Comparison of ENCODE assay signal across 12 mouse cellular contexts in the genomic region with DNA sequence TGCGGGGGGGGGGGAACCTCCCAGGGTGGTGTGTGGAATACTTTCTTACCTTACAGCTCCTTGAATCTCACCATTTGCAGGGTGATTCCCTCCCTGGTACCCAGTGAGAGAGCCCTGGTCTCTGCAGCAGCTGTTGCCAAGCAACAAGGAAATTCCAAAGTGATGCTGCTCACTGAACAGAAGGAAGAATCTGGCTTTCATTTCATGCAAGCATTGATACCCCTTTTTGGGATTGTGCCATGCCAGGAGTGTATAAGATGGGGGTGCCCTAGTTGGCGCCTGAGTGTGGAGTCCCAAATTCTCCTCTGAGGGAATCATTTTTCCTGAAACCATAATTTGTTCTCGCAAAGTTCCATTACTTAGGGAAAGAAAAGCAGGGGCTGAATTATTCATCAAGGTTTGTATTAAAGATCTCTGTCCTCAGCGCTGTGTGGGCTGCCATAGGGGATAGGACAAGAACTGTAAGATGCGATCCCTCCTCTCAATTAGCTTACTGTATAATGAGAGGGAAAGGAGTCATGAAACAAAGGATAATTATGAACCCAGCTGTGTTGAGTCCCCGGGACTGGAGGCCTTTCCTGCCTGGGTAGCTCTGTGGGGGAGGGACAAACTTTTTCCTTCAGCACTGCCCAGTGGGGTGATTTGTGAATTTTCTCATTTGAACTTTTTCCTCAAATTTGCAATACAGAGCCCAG.
DNase-seq lines count a peak whose midpoint lies in the region; ATAC-seq lines count a peak whose summit lies in the region.
"Had no signal": no experiment of that assay in that cellular context is flagged by ENCODE, and none has a peak within 500 bp of the region (broad histone marks: within the 10 kb centered on the region; RNA-seq: fewer than 3 reads in every experiment).

No protein-coding gene starts in this region.

- H3K4me2 ChIP-seq in forebrain, embryonic 13.5 days, result peak overlapping the region; percentile 42
- peak overlapping the region; percentile 31; the same call in 1 of the 2 replicates for H3K4me2 ChIP-seq in midbrain, embryonic 16.5 days (ENCODE audit: low read length)
- H3K4me2 ChIP-seq in liver, embryonic 11.5 days, result no peak overlapping the region

- H3K27me3 ChIP-seq in forebrain, embryonic 13.5 days, result no peaks in the 10 kb centered on the region
- H3K27me3 ChIP-seq in midbrain, embryonic 16.5 days (ENCODE audit: control insufficient read depth, insufficient read depth, low read depth, low read length), result no peaks in the 10 kb centered on the region
- H3K27me3 ChIP-seq in liver, embryonic 11.5 days (replicated peaks; ENCODE audit: control insufficient read depth, insufficient read depth, low read length), result no peaks in the 10 kb centered on the region

- peak; percentile 22 for DNase-seq in NIH3T3 (ENCODE audit: low read depth)
- peak; percentile 13 to 44 for DNase-seq in layer of hippocampus, adult 18-20 months (ENCODE audit: low spot score in 2 of 2)
- no peak for DNase-seq in adrenal gland, postnatal 10 days
- no peak for DNase-seq in lung, postnatal 25 days (ENCODE audit: low spot score)
- DNase-seq in liver, embryonic 11.5 days (ENCODE audit: low spot score), result no peak
- DNase-seq in testis, postnatal 10 days (ENCODE audit: low spot score), result no peak
- DNase-seq: heart, postnatal 36 days; lung, postnatal 14 days had no signal

- no peak overlapping the region for H3K9ac ChIP-seq in forebrain, embryonic 13.5 days
- H3K9ac ChIP-seq in midbrain, embryonic 16.5 days (ENCODE audit: low read depth, low read length), result no peak overlapping the region
- H3K9ac ChIP-seq in liver, embryonic 11.5 days (ENCODE audit: low read depth, low read length), result no peak overlapping the region

- peak overlapping the region; percentile 77 for H3K27ac ChIP-seq in forebrain, embryonic 13.5 days
- H3K27ac ChIP-seq in midbrain, embryonic 16.5 days (ENCODE audit: low read length), result peak overlapping the region; percentile 75
- no peak overlapping the region for H3K27ac ChIP-seq in liver, embryonic 11.5 days (ENCODE audit: low read depth, low read length)
- H3K27ac ChIP-seq: limb, embryonic 10.5 days had no signal

- 29% methylated on average over 6 of the region's 6 CpGs for WGBS in forebrain, embryonic 13.5 days
- 28% methylated on average over 6 of the region's 6 CpGs for whole genome bisulfite sequencing in midbrain, embryonic 16.5 days
- 83% methylated on average over 6 of the region's 6 CpGs for WGBS in liver, embryonic 11.5 days

- peaks cover 6% of the 10 kb centered on the region for H3K36me3 ChIP-seq in forebrain, embryonic 13.5 days (ENCODE audit: poor library complexity, severe bottlenecking)
- H3K36me3 ChIP-seq in midbrain, embryonic 16.5 days (ENCODE audit: control insufficient read depth, insufficient read depth, low read length), result no peaks in the 10 kb centered on the region
- peaks cover 7% of the 10 kb centered on the region; the same call in 1 of the 2 replicates for H3K36me3 ChIP-seq in liver, embryonic 11.5 days (ENCODE audit: control insufficient read depth, insufficient read depth, low read length)
- H3K36me3 ChIP-seq: G1E had no signal

- ATAC-seq in forebrain, embryonic 13.5 days, result peak; percentile 89
- ATAC-seq in midbrain, embryonic 16.5 days, result peak; percentile 92
- no peak for ATAC-seq in liver, embryonic 11.5 days (replicated peaks; ENCODE audit: low FRiP score)

- no peak overlapping the region for H3K4me3 ChIP-seq in forebrain, embryonic 13.5 days
- no peak overlapping the region for H3K4me3 ChIP-seq in midbrain, embryonic 16.5 days (ENCODE audit: low read depth, low read length)
- H3K4me3 ChIP-seq in liver, embryonic 11.5 days (ENCODE audit: low read depth, low read length), result no peak overlapping the region
- H3K4me3 ChIP-seq: limb, embryonic 10.5 days had no signal

- H3K4me1 ChIP-seq in forebrain, embryonic 13.5 days, result peaks cover 43% of the 10 kb centered on the region
- H3K4me1 ChIP-seq in midbrain, embryonic 16.5 days (ENCODE audit: control insufficient read depth, insufficient read depth, low read length), result peaks cover 30% of the 10 kb centered on the region
- no peaks in the 10 kb centered on the region for H3K4me1 ChIP-seq in liver, embryonic 11.5 days (replicated peaks; ENCODE audit: control insufficient read depth, insufficient read depth, low read length)
- H3K4me1 ChIP-seq: limb, embryonic 10.5 days had no signal

- no peaks in the 10 kb centered on the region for H3K9me3 ChIP-seq in forebrain, embryonic 13.5 days (replicated peaks)
- no peaks in the 10 kb centered on the region for H3K9me3 ChIP-seq in midbrain, embryonic 16.5 days (replicated peaks; ENCODE audit: control insufficient read depth, low read length, poor library complexity, severe bottlenecking)
- H3K9me3 ChIP-seq in liver, embryonic 11.5 days (ENCODE audit: control insufficient read depth, low read length), result no peaks in the 10 kb centered on the region
- H3K9me3 ChIP-seq: limb, embryonic 10.5 days had no signal

Comparison
In these comparisons a context has a peak if more than half of its experiments do, and no peak if none do; other contexts are left out.
1. DNase-seq: peak in NIH3T3 (single experiment) and layer of hippocampus, adult 18-20 months (2 of 2); none in adrenal gland, postnatal 10 days (single experiment), lung, postnatal 25 days (single experiment), liver, embryonic 11.5 days (single experiment) and testis, postnatal 10 days (single experiment).